Mouse (Mus musculus) A20 (cell line): ENCODE data around the gene Ncf4.
A peak's percentile ranks its signal among the peaks of the same experiment; 100 is the strongest.

Source experiments
- DNase-seq: peaks from one replicate; pipeline ENCODE4 v3.0.0-alpha.2; 2011; ENCODE audit warnings: low read depth, low spot score

The Ncf4 gene

DNA sequence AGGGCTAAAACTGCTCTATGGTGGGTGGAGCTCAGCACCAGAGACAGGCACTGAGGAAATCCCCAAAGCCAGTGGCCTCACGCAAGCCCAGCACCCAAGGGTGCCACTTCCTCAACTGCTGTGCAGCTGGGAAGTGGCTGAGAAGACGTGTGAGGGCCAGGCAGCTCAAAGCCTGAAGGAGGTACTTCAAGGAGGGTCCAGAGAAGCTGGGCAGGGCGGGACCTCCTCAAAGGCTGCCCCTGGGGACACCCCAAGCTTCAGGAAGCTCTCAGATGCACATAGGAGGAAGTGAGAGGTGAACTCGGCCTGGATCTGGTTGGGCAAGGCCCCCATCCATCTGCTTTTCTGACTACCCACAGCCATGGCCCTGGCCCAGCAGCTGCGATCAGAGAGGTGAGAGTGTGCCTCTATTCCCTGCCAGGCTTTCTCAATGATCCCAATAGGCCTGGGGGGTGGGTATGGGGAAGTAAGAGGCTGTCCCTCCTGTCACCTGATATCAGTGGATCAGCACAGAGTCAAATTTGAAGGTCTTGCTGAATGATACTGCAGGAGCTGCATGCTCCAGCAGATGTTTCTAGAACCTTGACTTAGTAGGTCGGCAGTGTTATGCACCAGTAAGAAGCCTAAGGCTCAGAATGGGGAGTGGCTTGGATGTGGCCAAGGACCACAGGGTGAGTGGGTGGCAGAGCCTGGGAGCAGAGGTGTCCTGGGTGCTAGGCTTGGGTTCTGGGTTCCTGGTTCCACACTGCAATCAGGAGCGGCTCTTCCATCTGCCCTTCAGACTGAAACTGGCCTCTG, at the start of gene Ncf4:
Gene Ncf4, plus strand, starts transcription at position 107 of the 798 bp plus-strand sequence.
- DNase-seq, result peak; percentile 96

DNA sequence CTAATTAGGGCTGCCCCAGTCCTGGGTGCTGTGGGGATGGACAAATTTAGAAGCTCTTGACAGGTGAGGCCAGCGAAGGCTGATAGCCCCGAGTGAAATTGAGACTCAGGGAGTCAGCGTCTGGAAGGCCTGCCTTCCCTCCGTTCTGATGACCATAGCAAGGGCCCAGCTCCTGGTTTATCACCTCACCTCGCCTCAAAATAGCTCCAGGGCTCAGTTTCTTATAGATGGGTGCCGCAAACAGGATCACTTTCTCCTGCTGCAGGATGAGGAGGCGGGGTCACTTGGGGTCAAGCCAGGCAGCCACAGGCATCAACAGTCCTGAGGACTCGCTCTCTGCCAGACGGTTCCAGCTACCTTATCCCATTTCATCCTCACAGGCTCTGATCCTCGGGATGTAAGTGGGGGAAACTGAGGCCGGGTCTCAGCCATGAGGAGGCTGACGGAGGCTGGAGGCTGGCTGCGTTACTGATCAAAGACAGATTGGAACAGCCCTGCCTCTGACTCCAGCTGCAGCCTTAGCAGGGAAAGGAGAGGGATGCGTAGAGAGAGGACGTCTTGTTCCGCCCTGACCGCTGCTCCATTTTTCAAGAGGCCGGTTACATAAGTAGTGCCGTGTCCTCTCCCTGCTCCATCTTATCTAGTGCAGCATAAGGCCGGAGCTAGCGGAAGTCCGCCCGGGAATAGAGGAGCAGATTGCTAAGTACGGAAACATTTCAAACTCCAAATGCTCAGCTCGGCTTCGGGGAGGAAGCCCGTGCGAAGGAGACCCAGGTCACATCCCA, 49.3 kb upstream of the Ncf4 start:
- DNase-seq, result no peak

DNA sequence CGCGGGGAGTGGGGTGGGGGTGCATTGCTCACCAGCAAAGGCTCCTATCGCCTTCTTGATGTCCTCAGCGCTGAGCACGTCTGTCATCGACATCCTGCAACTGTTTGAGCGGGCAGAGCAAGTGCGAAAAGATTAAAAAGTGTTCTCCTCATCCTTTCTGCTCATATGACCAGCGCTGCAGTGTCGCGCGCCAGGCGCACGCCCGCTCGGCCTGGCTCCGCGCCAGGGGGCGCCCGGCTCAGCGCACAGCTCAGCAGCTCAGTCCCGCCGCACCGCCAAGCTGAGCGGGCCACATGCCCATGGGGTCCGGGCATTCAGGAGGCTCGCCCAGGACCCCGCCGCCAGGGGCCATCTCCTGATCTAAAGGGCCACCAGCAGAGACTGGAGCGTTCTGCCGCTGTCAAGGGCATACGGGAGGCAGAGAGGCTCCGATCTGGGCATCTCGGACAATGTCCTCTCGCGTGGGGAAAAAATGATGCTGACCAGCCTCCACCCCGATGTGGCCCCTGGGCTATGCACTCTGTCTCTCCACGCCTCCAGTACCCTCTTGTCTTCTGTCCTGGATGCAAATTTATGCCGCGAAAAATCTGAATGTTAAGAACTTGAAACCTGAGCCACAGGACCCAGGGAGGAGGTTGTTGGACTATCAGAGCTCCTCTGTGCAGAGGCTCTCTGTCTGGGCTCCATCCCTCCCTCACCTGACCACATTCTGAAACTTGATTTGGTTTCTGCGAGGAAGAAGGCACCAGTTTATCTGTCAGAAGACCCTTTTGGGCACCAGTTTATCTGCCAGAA, 40.4 kb upstream of the Ncf4 start:
- no peak for DNase-seq

DNA sequence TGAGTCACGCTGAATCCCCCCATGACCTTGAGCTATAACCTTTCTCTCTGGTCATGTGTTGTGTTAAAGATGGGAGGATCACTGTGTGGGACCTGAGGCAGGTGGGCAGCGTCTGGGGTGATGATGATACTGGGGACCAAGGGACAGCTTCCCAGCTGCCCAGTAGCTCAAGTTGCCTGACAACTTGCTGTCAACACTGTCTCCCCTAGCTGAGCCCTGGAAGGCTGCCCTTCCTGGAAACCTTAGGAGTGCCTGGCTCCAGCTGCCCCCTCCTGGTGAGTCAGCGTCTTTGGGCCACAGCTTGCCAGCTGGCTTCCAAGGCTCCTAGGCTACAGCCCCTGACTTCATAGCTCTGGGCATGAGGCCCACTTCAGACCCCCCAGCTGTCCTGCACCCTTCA, 39.4 kb upstream of the Ncf4 start:
- DNase-seq, result no peak

DNA sequence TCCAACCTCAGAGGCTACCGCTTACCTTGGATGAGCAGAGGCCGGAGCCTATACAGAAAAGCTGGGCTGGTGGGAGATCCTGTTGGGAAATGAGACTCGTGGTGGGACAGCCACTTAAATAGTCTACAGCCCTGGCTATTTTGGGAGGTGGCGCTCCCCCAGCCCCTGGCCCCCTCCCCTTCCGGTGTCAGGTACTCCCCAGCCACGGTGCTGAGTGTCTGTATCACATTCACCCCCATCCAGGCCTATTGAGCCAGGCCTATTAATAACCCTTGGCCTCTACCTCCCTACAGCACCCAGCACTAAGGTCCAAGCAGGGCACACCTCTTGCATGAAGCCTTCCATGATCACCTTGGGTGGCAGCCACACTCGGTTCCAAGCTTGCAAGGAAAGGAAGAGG, 38.3 kb upstream of the Ncf4 start, which contains the start of gene Pvalb:
Gene Pvalb, minus strand, starts transcription at position 89 of the 400 bp plus-strand sequence.
- DNase-seq, result no peak

DNA sequence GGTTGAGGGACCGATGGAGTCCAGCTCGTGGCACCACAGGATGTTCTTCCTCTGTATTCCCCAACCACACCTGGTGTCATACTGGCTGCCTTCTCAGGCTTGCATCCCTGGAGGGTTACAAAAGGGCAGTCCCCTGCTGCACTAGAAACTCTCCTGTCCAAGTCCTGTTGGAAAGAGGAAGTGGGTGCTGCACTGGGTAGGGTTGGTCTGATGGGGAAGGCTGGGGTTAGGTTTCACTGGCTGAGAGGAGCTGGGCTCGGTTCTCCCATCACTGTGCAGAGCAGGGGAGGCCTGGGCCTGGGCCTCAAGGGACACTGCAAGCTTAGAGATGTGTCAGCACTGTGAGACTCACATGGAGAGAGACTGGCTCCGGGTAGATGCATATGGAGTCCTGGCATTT, 34.4 kb upstream of the Ncf4 start:
- no peak for DNase-seq

DNA sequence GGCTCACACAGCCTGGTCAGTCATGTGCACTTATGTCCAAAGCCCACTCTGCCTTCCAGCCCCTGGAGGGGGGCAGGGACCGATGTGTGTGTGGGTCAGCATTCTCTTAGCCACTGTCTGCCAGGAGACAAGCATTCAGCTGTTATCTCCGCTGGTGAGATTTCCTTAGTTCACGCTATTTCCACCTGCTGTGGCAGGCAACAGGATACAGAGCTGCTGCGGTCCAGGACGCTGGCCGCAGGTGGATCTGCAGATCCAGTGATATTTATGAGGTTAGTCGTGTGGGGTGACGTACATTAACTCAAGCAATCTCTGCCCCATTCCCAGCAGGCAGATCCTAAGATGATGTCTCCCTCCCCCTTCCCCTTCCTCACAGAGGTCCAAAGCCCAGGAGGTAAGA, 33.2 kb upstream of the Ncf4 start:
- DNase-seq, result no peak

DNA sequence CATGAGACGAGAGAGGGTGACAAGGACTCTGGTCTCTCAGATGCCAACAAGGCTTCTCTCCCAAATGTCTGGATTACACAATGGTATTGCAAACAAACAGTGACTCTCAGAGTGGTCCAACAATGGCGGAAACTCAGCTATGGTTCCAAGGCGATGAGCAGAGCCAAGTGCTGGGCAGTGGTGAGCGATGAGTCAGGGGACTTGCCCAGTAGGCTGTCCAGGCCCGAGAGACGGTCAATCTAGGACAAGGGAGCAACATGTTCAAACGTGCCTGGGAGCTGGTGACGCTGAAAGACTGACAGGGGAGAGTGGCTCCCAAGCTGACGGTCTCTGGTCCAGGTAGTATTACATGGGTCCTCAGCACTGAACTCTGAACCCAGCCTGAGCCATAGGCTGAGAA, 29.3 kb upstream of the Ncf4 start:
- no peak for DNase-seq

DNA sequence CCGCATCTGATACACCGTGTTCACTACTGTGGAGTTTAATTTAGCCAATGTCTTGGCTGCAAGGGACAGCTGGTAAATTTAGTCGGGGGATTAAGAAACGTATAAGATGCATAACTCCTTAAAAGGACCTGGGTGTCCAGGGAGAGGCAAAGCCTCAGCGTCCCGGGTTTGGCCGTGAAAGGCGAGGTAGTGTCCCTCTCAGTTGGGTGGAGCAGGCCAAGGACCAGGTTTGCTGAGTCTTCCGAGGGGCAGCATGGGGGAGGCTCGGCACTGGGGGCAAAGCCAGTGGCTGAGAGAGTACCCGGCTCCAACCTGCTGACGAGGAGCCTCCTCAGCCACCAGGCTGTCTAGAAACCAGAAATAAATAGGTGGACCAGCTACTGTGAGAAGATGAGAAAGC, 16.8 kb upstream of the Ncf4 start:
- DNase-seq, result no peak

DNA sequence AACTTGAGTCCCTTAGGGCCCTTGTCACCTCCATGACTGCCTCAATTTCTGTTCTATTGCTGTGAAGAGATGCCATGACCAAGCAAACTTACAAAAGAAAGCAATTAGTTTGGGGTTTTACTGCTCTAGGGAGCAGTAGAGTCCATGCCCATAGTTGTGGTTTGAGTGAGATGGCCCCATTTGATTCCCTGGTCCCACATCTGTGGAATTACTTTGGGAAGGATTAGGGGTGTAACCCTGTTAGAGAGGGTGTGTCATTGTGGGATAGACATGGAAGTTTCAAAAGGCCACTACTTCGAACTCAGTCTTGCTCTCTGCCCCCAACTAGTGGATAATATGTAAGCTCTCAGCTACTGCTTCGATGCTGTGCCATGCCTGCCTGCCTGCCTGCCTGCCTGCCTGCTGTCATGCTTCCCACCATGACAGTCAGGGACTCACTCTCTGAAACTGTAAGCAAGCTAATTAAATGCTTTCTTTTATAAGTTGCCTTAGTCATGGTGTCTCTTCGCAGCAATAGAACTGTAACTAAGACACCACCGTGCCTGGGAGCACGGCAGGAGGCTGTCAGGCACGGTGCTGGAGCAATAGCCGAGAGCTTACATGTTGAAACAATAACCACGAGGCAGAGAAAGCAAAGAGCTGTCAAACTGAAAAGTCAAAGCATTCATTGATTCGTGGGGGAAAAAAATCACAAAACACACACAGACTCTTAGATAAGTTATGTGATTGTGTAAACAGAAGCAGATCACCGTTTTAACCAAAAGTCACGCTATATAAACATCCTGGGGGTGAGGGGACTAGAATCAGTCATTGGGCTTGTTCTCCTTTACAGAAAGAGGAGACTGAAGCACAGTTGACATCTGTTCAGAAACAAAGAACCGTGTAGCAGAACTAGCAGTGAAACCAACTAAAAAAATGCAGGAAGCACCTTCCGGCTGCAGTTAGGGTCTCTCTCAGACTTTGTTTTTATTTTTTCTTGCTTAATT, 13.0 kb upstream of the Ncf4 start:
- DNase-seq, result no peak

DNA sequence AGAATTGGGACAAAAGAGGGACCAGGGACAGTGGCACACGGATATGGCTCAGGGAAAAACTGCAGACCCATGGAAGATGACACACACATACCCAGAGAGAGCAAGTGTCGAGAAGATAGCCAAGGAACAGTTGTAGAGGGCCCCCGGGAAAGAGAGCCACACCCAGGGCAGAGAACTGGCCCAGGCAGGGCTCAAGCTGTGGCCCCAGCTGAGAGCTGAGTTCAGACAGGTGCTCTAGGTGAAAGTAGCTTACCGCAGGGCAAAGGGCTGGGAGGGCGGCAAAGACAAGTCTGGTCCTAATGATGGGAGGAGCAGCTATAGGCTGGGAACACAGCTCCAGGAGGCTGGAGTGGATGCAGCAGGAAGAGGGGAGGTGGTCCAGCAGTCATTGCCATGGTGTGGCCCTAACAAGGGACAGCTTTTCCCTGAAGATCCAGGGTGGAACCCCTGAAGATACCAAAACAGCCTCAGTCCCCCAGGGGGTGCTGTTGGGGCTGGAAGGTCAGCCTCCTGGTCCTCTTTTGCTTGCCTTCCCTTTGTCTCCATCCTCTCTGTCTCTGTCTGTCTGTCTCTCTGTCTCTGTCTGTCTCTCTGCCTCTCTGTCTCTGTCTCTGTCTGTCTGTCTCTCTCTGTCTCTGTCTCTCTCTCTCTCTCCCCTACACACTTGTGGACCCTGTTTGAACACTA, 9.6 kb upstream of the Ncf4 start:
- peak; percentile 36 for DNase-seq

DNA sequence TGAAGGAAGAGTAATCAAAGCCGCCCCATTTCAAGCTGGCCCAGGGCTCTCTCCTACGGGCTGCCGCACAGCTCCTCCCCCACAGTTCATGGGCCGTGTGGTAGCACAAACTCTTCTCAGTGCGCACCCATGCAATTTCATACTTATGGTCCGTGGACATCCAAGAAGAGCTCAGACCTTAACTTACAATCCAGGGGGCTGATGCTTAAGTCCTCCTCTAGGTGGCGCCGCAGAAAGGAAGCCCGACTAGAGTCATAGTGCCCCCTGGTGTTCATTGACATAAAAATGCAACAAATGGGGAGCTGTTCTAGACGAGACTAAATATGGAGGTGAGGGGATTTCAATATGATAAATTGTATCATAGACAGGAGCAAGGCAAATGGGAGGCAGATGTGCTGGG, 5.1 kb upstream of the Ncf4 start:
- DNase-seq, result peak; percentile 84

DNA sequence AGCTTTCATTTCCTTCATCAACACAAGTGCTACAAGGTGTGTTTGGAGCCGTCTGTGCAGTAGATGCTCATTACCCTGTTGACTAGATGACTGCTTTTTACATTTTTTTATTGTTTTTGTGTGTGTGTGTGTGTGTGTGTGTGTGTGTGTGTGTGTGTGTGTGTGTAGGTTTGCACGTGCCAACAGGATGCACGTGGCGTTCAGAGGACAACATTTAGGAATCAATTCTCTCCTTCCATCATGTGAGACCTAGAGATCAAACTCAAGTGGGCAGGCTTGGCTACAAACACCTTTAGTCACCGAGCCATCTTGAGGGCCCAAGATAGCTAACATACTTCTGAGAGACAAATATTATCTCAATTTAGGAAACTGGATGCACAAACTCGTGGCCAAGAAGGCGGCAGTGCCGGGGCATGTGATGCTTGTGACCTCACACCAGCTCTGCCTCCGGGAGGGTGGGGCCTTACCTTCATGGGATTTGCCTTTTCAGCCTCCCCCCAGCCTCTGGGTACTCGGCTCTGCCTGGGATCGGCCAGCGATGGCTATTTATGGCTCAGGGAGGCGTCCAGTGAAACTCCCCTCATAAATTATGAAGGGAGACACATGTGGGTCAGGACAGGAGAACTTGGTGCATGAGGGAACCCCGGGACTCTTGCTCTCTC, 4.5 kb upstream of the Ncf4 start:
- no peak for DNase-seq

DNA sequence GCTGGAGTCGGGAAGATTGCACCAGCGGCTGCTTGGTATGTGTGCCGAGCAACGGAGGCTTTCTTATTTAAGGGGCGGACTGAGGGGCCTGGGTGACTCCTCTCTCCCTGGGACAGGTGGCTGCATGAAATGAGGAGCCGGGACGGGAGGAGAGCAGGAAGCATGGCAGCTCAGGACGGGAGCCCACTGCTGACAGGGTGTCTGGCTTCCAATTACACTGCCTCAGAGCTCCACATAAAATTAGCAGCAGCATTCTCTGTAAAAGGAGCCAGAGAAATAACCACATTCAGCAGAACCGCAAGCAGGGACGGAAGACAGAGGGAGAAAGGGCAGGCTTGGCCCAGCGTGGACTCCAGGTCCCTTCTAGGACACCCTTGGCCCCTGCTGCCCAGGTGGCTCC, 3.3 kb upstream of the Ncf4 start:
- DNase-seq, result no peak

DNA sequence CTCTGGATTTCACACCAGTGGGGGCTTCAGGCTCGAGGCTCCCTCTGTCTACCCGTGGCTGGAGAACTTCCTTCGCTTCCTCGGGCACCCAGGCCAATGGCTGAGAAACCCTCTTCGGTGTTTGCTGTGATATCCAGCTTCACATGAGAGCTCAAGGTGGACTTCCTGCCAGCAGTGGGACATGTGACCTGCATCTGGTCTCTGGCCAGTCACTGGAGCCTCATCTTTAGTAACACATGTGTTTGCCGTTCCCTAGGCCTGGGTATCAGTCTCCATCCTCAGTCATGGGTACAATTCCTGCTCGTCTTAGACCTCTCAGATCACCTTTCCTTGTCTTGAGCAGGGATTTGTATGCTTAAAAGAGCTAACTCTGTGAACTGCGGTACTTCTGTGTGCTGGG, 1.5 kb upstream of the Ncf4 start:
- no peak for DNase-seq

DNA sequence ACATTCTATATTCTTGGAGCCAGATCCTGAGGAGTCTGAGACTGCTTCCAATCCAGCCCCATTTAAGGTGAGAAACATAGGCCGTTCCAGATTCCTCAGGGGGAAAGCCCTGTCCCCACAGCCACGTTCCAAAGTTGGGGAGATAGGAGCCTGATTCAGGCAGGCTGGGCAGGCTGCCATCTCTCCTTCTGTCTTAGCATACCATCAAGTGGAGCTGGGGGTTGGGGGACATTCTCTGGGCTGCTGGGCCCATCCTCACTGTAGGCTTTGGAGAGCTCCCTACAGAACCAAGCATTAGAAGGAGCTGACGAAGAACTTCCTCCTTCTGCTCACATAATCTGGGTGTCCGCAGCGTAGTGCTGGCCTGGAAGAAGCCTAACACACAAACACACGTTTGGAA, 827 bp upstream of the Ncf4 start:
- peak; percentile 47 for DNase-seq

DNA sequence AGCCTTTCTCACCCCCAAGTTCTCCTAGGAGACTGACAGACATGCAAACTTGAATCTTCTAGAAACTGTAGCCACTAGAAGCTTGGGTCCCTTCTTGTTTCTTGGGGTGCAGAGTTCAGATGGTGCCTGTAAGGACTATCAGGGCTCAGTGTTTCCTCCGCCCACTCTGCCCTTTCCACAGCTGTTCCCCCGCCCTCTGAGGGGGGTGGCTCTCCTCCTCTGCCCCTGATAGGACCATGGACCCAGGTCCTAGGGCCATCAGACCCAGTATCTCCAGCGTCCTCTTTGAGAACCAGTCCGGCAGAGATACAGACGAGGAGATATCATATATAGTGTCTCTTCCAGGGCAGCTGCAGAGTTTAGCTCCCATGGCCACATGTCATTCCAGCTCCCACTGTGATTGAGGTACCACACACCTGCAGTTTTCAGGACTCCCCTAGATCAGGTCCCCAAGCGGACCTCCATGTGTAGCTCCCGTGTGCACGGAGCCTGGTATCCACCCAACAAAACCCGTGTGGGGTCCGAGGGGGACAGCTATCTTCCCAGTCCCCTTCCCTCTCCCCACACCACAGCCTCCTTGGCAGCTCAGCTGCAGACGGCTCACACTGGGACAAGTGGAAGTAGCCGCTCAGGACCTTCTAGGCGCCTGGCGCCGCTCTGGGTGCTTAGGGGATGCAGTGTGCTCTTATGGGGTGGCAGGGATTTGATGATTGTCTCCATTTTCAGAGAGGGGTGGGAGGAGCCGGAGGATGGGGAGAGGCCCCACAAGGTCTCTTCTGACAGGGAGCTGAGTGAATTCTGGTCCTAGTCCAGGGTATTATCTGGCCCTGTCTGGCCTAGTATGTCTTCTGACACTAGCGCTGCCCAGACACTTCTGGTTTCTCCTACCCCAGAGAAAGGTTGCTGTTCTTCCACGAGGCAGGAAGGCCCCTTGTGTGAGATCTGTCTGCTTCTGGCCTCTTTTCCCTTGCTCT, 1.8 kb downstream of the Ncf4 start:
- DNase-seq, result peak; percentile 82

DNA sequence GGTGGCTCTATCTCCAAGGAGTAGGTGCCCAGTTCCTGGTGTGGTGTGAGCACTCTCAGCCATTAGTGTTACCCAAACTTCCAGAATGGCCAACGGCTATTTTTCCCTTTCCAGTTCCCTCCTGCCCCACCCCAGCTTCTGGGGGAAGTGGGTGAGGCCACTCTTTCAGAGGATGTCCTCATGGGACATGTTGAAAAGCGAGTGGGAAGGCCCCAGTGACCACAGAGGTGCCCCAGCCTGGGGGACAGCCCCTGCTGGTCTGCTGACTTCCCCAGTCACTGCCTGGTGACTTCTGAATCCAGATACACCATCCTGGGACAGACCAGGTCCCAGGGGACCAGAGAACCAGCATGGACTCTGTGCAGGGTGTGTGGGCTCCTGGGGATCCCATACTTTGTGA, 3.1 kb downstream of the Ncf4 start:
- DNase-seq, result peak; percentile 63

DNA sequence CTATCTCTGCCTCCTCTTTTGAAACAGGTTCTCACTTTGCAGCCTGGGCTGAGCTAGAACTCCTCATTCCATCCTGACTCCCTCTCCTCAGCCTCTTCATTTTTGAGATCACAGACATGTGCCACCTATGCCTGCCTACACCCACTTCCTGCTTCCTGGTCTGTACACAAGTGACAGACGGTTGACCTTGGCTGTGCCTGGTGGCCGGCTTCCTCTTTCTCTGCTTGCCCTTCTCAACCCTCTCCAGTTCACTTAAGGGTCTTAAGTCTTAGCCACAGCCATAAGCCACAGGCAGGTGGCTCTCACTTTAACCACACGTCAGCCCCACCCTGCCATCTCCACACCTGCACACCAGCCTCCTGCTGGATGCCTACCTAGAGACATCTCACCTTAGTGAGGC, 3.8 kb downstream of the Ncf4 start:
- DNase-seq, result peak; percentile 81
